Mouse (Mus musculus) lung, postnatal 14 days (tissue): ENCODE measurements at regions not wholly inside any gene's neighbourhood (a gene's known extent, or its start where the extent isn't known, plus 50 kb on each side); places are given as distances from the start of the nearest gene placed in this dataset.

Experiments
- DNase-seq: peaks from one replicate; pipeline ENCODE4 v3.0.0; 2021

GRCm38 (mm10) chr2:146565693-146566092 is 53.5 kb upstream of the Ralgapa2 start:
- DNase-seq, result no peak

DNA sequence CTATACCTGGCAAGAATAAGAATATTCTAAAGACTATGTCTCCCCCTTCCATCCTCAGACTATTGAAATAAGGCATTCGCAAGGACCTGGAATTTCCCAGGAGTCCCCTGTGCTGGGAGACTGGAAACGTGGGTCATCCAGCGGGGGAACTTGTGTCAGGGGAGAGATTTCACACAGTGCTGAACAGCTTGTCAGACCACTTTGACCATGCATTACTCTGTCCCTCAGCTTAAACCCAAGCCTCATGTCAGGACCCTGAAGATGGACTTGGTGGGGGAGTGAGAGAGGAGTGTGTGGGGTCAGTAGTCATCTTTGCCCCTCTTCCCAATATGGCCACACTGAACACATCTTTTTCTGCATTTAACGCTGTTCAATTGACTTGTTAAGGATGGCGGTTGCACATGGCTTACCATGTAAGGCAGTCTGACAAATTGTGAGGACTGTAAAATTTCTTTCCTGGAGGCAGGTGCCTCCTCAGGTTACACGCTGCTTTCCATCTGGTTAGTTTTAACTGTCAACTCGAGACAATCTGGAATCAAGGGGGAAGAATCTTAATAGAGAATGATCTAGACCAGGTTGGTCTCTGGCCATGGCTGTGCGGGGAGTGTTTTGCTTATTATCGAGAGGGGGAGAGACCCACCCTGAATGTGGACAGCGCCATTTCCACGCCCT is 56.2 kb upstream of the Ralgapa2 start:
- no peak for DNase-seq

- DNase-seq, result no peak
Measured at GRCm38 (mm10) chr2:146571036-146571435, 58.9 kb upstream of the Ralgapa2 start.

- DNase-seq, result no peak
Measured at GRCm38 (mm10) chr2:146571857-146572256, 59.7 kb upstream of the Ralgapa2 start.

- DNase-seq, result no peak
Measured at GRCm38 (mm10) chr2:146575610-146576297, 63.6 kb upstream of the Ralgapa2 start.

DNA sequence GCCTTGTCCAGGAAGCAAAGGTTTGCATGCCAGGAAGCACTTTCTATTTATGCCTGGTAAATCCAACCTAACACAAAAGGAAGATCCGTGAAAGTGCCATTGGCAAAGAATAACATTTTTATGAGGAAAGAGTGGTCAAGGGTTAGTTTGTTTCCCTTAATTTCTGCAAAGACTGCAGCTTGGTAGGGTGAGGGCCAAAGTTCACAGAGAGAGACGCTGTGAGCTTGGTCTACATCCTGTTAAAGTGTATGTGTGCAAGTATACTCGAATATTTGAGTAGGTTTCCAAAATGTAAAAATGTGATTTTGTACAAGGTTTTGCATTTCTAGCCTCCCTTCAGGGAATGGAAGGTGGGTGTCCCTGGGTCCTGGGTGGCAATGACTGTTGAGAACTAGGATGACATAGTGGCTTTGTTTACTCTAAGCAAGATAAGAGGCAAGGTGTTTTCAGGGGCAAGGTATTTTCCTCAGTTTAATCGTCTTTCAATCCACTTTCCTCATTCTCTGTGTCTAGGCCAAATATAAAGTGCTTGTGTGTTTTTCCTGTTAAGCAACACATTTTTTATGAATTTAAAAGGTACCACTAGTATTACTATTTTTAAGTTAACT is 64.3 kb upstream of the Ralgapa2 start:
- no peak for DNase-seq

GRCm38 (mm10) chr2:146577096-146577495 is 65.0 kb upstream of the Ralgapa2 start:
- DNase-seq, result no peak

DNA sequence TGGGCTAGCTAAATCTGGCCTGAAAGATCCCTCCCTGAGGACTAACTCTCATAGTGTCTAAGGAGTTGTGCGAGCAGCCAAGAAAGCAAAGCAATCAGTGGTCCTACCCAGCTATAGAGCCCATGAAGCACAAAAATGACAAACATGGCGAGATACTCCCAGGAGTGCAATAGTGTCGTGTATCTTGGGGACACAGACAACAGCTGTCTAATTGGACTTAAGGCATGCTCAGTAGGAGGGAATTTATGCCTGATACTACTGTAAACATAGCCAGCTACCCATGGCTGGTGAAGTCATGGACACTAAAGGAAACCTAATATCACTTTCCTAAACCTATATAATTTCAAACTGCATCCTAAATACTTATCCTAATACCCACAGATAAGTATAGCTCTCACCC is 69.1 kb upstream of the Ralgapa2 start:
- no peak for DNase-seq

GRCm38 (mm10) chr2:146583807-146584388 is 71.8 kb upstream of the Ralgapa2 start:
- no peak for DNase-seq

GRCm38 (mm10) chr2:146586381-146586780 is 74.2 kb upstream of the Ralgapa2 start:
- DNase-seq, result no peak

DNA sequence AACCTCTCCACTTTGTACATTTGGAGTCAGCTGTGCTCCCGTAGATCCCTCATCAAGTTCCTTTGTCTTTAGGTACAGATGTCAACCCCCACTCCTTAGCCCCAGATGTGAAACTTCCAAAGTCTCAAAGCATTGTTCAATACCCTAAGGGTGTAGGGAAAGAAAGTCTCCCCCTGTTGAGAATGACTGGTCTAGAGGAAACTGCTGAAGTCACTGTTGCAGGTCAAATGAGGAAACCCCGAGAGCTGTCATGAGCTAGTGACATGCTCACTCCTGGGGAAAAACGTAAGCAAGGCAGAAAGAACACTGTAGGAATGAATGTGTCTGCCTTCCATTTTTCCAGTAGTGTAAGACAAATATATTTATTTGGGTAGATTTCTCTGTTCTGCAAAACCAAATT is 74.8 kb upstream of the Ralgapa2 start:
- DNase-seq, result no peak

GRCm38 (mm10) chr2:146589860-146590259 is 77.7 kb upstream of the Ralgapa2 start:
- DNase-seq, result no peak

DNA sequence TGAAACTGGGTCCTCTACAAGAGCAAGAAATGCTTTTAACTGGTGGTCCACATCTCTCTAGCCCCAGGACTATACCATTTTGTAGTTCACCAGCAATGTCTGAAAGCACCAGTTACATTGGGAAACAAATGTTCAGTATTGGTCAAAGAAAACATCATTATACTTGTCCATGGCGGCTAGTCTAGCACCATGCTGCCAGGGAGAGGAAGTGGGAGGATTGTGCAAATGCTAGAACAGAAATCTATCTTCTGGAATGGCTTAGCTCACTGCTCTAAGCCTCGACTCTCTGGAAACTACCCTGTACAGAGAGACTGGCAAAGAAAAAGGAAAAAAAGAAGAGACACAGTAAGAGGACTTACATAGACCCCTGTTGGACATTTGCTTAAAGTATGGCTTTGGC is 81.1 kb upstream of the Ralgapa2 start:
- DNase-seq, result no peak

DNA sequence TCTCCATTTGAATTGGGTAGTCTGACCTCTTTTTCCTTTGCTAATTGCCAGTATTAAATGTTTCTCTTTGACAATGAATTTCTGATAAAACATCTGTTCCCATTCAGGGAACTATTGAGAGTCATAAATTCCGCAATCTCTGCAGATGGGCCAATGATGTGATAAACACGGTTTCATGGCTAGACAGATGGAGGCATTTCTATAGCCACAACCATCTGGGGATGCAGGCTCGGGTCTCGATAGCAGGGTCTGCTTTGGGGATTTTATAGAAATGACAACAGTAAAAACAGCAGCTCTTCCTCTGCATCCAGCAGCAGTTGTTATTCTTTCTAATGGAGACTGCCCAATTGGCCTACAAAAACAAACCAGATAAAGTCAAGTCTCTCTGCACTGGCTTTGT is 82.1 kb upstream of the Ralgapa2 start:
- DNase-seq, result no peak

GRCm38 (mm10) chr2:146595673-146596072 is 83.5 kb upstream of the Ralgapa2 start:
- no peak for DNase-seq

DNA sequence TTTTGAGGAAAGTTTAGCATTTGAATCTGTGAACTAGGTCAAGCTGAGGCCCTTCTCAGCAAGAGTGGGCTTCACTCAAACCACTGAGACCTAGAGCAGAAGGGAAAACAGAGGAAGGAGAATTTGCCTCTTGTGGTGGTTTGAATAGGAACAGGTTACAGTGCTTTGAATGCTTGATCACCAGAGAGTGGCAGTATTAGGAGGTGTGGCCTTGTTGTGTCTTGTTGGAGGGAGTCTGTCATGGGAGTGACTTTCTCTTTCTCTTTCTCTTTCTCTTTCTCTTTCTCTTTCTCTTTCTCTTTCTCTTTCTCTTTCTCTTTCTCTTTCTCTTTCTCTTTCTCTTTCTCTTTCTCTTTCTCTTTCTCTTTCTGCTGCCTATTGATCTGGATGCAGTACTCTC is 94.0 kb upstream of the Ralgapa2 start:
- no peak for DNase-seq

GRCm38 (mm10) chr2:146610896-146611295 is 98.8 kb upstream of the Ralgapa2 start:
- no peak for DNase-seq

- DNase-seq, result peak; percentile 80
Measured at GRCm38 (mm10) chr2:146611886-146612521, 99.9 kb upstream of the Ralgapa2 start.

DNA sequence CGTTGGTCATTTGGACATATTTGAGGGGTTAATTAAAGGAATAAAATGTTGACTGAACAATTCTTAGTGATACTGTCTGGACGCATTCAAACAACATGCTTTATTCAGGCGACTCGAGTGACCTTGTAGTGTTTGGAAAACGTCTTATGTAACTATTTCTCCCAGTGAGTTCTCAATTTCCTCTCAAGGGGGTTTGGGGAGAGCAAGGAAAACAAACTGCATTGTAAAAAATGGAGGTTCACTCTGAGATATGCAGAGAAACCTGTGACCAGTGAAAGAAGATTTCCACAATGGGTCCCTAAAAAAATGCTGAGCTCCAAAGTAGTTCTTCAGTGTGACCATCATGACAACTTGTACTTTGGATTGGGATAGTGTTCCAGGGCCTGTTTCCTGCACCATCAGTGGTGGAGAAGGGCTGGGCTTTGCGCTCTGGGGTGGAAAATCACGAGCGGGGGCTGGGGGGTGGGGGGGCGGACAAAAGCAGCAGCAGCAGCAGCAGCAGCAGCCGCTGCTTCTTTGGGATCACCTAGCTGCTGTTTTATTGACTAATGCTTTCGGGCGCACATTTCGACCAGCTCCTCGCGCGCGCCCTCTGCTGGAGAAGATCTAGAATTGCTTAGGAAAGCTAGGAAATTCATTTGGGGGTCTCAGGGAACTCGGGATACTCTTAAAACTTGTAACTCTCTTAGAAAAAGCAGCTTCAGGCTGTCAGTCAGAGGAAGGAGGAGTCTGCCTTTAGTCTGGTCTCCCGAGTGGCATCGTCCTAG is 100.6 kb upstream of the Ralgapa2 start:
- DNase-seq, result peak; percentile 68

DNA sequence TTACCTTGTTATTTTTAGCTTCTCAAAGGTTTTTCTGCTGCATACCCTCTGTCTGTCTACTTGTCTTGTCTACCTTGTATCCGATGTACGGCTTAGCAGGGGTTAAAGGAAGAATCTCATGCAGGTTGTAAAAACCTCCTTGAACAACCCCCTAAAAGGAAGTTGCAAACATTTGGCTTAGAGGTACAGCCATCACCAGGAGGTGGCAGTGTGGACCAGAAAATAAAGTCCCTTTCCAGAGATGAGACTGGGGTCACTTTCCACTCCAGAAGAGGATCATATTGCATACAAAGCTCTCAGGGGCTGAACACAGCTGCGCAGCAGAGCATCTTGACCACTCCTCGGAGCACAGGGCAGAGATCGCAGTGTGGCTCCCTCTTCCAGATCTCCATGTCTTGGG is 109.0 kb upstream of the Ralgapa2 start:
- peak; percentile 58 for DNase-seq

DNA sequence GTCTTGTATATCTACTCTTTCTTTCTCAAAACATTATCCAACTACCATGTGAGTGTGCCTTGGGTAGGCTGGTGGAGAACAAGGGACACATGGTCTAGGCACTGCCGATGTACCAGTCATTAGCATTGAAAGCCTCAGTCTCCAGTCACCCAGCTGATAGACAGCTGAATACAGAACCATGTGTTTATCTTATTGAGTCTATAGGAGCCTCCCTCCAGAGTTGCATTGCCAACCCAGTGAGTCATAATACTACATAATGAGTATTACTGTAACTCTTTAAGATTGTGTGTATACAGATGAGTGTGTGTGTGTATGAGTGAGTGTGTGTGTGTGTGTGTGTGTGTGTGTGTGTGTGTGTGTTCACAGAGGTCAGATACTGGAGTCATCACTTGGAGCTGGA is 110.9 kb upstream of the Ralgapa2 start:
- DNase-seq, result no peak

- peak; percentile 68 for DNase-seq
Measured at GRCm38 (mm10) chr2:146624207-146624606, 112.1 kb upstream of the Ralgapa2 start.
